Mouse (Mus musculus): ENCODE measurements around the gene Gse1.

Gene Gse1

DNA sequence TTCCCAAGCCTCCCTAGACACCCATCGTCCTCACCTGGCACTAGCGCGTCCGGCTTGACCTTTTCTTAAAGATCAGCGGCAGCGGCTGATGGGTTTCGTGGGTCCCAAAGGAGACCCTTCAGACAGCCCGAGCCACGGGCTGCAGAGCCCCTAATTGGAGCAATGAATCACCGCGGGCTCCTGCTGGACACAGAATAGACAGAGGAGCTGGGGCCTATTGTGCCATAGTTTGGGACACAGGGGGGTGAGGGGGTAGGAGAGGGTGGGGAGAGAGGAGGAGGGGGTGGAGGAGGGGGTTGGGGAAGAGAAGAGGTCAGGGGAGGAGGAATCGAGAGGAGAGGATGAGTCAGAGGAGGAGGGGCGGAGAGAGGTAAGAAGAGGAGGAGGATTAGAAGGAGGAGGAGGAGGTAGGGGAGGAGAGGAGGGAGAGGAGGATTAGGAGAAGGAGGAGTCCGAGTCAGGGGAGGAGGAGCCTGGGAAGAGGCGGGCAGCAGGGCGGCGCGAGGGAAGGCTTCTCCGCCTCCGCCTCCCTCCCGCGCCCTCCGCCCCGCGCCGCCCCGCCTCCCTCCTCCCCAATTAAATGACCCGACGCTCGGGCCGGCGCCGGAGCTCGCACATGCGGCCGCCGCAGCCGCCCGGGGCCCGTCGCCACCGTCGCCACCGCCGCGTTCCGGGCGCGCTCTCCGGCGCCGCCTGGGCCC lies at the start of gene Gse1:
Gene Gse1, plus strand, starts transcription at position 566 of the 701 bp plus-strand sequence.
- DNase-seq (ENCODE audit: low spot score in 2 of 2): peak; percentile 83 to 85

DNA sequence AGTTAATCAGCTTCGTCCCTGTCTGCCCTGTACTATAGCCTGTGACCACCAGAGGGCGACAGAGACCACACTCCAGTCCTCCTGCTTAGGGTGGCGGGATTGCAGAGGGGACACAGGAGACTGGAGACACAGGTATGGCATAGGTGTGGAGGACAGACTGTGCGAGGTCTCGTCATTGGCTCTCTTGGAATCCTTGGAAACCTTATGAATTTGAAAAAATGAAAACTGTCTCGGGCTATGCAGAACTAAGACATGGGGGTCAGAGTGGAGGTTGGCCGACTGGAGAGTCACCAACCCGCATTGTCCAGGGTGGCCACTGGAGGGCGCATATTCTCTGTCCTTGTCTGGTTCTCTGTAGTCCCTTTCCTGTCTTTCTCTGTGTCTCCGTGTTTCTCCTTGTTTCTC lies 49.2 kb upstream of the Gse1 start:
- DNase-seq (ENCODE audit: low spot score in 2 of 2): peak; percentile 88 to 95

DNA sequence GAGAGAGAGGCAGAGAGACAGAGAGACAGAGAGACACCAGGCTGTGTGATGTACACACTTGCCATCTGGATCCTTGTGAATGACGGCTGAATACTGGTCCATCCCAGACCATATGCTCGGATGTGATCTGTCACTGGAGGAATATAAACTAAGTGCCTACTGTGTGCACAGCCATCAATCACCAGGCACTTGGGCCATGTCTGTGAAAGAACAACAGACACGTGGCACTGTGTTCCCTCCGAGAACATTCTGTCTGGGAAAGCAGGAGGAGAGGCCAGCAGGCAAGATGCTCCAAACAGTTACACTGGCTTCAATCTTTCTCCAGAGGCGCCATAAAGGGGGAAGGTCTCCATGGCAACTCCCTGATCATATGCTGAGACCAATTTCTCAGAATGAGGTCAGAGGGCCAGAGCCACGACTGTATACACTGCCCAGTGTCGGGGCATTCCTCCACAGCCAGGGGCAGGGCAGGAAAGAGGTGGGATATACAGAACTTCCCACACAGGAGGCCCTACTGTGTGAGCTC lies 47.7 kb upstream of the Gse1 start:
- no peak for DNase-seq (ENCODE audit: low spot score in 2 of 2)

DNA sequence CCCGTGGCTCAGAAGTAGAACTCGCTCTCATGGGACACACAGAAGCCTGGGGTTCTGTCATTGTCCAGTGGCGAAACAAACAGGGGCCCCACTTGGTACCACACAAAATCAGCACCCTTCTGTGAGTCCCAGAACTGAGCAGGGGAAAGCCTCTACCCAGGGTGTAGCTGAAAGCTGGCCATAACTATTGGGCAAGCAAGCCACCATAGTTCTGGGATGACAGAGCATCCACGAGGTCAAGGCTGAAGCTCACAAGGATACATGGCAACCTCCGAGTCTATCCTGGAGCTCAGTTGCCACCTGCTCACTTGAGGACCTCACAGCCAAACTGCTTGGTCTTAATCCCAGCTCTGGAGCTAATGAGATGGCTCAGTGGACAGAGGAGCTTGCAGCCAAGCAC lies 47.0 kb upstream of the Gse1 start:
- DNase-seq (ENCODE audit: low spot score in 2 of 2): no peak

DNA sequence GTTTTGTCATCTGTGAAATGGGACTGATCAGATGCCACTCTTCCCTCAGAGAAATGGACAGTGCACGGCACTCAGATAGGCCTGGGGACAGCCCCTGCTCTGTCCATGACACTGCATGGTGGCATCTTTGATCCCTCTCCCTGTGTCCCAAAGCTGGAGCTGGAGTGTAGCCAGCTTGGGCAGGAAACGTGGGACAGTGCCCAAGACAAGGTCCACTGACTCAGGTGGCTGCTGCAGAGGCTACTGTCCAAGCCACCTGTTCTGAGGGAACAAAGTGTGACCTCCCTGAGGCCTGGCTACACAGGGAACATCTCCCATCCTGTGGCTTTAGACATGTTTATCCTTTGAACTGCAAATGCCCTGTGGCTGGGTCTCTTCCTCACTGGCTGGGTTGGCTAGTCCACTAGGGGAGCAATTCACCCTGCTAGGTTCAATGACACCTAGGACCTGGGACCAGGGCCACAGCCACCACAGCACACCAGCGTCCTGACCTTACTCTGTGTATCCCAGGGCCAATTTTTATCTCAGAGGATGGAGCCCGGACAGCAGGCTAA lies 46.3 kb upstream of the Gse1 start:
- no peak for DNase-seq (ENCODE audit: low spot score in 2 of 2)

DNA sequence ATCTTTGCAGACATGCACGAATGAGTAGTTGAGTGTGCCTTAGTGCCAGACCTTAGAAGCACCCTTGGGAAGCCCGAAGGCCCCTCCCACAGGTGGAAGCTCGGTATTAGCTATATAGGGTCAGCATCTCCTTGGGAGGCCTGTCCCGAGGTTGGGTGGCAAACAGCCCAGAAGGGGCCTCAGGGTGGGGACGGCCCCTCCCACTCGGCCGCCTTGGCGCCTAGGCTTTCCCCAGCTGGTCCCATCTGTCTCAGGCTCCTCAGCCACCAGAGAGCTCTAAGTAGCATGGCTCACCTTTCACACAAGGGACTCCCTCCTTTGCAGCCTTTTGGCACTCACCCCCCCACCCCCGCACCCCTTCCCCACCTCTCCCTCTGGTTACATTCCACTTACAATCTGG lies 43.9 kb upstream of the Gse1 start:
- DNase-seq (ENCODE audit: low spot score in 2 of 2): no peak

DNA sequence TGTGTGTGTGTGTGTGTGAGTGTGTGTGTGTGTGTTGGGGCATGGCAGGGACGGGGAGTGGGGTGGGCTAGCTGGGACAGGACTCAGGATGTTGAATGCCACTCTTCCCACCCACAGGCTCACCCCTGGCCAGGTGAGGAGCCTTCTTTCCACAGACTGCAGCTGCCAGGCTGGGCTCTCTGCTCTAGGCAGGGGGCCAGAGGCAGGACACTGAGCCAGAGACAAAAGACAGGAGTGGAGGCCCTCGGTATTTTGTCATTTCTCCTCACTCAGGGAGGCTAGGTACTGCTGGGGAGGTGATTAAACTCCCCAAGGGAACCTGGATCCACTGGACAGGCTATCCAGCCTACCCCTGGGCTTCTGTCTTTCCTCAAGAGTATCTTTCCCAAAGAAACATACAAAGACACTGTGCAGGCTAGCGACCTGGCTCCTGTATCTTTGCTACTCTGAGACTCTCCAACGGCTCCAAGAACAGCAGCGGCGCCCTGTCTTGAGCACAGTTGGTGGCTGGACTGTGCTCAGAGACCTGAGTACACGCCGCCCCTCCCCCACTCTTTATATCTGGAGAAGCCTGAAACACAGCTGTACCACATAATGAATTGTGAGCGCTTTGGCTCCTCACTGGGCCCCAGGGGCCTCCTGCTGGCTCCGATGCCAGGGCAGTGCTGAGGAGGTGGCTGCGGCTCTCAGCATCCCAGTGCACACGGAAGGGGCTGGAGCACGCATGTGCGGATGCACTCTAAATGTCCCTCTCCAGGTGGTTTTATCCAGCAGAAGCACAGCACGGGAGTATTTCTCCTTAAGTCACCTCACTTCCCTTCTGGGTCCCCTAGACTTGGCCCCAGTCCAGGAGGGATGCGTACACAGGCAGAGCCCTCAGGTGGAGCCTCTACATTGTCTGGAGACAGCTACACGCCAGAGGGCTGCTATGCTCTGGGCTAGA lies 43.1 kb upstream of the Gse1 start:
- DNase-seq (ENCODE audit: low spot score in 2 of 2): peak in 1 of 2 experiments; percentile 57

DNA sequence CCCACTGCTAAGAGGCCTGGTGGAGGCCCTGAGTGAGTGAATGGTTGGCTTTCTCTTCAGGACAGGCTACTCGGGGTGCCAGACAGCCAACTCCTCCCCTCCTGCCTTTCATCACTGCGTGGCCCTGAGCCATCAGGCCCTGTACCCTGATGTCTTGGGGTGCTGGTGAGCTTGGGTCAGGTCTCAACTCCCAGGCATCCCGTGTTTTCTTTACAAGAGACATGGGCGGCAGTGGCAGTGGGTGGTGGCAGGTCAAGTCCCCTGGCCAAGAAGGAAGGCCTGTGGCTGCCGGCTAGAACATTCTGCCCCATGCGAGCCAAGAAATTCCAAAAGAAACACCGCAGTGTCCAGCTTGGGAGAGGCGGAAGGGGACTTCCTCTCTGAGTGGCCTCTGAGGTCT lies 41.8 kb upstream of the Gse1 start:
- DNase-seq (ENCODE audit: low spot score in 2 of 2): peak; percentile 49 to 56

DNA sequence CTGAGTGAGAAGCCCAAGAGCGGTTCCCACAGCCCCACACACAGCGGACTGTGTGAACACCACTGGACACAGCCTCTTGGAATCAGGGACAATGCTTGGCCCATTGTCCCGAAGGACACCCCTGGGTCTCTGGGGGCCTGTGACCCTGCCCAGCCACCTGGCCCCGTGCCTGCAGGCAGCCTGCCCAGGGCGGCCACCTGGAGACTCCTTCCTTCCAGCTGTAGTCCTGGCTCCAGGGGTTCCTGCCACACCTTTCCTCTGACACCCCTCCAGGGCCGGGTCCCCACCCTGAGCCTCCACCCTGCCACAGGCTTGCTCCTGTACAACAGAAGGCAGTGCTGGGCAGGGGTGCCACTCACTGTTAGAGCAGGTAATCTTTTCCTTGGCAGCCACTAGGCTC lies 39.7 kb upstream of the Gse1 start:
- DNase-seq (ENCODE audit: low spot score in 2 of 2): no peak

DNA sequence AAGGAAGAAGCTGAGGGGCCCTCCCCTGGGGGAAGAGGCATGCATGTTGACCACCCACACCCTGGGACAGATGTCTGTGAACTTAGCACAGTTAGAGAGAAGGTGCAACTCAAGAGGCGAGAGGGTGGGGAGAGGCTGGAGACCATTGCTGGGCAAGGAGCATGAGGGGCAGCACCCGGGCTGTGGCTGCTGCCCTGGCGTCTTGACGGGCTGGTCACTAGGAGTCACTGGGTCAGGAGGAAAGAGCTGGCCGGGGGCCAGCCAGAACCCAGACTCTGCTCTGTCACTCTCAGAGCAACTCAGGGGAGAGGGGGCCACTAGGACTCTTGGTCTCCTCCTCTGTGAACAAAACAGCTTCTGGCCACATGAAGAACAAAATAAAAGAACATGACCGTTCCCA lies 38.8 kb upstream of the Gse1 start:
- DNase-seq (ENCODE audit: low spot score in 2 of 2): no peak

DNA sequence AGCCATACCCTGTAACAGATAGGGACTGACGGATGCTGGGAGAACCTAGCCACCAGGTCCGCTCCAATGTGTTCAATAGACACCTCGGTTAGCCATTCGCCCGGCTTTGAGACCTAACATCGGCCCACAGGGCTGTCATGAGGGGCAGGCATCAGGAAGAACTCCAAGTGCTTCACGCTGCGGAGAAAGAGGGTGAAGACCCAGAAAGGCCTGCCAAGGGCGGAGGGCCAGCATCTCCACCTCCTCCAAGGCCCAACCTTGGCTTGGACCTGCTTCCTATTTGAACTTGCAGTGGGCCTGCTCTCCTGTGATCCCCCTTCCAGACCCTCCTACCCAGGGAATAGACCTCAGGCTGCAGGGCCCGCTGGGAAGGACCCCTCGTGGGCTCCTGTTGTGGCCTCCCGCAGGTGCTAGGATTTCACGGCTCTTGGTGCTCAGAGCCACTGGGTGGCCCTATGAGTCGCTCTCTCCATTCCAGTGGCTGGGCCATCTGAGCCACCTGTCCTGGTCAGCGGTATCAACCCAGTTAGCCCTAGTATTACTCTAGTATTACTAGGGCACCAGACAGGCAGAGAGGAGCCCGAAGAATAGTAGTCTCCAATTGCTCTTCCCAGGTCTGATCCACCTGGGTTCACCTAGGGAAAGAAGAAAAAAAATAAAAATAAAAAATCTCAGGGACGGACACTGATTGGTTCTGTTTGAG lies 38.0 kb upstream of the Gse1 start:
- no peak for DNase-seq (ENCODE audit: low spot score in 2 of 2)

DNA sequence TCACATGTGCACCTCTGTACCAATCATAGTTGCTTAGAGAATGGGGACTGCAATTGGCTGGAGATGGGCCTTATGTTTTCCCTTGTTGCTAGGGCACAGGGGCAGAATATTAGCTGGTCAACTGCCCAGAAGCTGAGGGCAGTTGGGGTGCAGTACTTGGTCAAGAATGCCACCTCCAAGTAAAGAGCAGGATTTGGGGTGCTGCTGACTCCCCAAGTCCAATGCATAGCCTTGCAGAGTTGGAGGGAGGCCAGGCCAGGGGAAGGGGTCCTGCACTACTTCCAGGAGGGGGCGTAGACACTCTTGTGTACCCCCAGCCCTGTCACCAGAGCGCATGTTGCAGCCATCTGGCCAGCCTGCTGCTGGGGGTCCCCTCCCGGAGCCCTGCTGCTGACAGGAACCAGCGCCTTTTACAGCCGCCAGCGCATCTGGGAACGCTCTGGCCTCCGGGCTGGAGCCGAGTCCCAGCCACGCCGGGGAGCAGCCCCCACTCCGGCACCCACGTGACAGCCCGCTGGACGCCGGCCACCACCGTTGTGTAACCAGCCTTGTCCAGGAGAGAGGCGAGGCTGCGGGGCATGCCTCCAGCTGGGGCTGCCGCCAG lies 37.3 kb upstream of the Gse1 start:
- DNase-seq (ENCODE audit: low spot score in 2 of 2): peak; percentile 91 to 92

DNA sequence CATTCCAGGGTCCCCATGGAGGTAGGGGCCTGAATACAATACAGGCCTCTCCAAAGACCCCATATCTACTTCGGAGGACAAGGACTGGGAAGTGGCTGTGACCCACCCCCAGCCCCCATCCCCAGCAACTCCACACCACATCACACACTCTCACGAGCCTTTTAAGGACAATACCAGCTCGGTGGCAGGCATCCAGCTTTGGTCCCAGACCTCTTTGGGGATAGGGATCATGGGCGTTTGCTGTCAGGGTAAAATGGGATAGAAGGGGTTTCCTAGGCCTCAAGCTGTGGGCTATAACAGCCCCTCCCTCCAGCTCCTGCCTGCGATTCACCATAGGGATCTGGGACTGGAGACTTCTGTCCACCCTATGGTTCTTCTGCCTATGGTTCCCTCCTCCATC lies 36.6 kb upstream of the Gse1 start:
- no peak for DNase-seq (ENCODE audit: low spot score in 2 of 2)

DNA sequence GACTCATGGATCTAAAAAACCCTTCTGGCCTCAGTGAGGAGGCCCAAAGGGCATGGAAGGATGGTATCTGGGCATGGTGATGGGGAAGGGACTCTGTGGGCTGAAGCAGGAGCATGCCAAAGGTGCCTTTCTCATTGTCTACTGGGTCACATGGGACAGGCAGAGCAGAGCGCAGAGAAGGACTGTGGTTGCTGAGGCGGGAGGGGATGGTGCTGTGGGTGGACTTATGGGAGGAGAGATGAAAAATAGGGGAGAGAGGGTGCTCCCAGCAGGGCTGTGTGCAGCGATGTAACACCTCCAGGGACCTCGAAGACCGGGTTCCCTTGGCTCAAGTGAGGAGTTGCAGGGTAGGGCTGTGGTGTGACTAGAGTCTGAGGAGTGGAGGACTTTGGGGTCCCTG lies 36.1 kb upstream of the Gse1 start:
- DNase-seq (ENCODE audit: low spot score in 2 of 2): no peak

DNA sequence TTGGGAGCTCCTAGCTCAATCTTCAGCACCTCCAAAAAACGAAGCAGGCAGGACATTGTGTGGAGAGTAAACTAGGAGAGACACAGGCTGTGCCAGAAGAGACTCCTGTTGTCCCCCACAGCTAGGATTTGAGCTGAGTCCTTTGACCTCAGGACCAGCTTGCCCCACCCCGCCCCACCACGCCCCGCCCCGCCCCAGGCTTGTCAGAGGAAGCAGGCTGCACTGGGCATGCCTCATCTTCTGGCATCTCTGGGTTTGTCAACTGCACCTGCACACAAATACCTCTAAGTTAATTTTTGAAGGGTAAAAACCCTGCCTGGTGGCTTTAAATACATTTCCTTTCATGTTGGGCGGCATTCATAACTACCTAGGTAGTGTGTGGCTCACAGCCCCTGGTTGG lies 26.9 kb upstream of the Gse1 start:
- DNase-seq (ENCODE audit: low spot score in 2 of 2): no peak

DNA sequence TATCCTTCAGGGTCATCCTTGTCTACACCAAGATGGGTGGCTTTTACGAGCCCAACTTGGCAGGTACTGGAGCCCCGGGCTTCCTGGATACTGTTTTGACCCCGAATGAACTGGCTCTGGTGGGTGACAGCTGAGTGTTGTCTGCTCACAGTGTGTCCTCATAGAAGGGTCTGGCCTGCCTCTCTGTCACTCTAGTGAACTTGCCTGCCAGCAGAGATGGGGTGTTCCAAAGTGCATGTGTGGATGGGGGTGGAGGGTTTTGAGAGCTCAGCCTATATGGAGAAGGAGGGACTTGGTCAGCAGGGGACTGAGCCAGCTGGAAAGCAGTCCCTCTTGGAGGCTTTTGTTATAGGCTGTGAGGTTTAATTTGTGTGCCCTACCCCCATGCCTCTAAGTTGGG lies 25.7 kb upstream of the Gse1 start:
- DNase-seq (ENCODE audit: low spot score in 2 of 2): no peak

DNA sequence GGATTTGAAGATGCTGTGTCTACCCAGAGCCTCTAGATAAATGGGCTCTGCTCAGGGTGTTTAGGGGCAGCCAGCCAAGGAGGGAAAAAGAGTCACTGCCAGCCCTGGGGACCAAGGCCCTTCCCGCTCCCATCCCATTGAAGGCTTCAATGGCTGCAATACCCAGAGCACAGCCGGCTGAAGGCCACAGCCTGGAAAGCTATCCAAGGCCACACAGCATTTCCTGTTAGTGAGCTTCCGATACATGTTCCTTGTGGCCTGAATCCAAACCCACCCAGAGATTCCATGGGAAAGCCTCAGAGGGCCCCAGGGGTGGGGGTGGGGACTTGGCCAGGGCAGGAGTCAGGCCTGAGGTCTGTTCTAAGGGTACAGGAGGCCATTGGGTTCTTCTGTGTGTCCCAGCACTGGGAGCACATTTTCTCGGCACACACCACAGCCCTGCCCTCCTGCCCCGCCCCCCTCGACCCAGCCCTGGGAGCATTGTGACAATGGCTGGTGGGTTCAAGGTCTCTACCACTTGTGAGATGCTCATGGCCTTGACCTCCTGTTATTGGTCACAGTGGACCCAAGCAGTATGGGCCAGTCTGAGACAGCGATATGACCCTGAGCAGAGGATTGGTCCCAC lies 23.4 kb upstream of the Gse1 start:
- peak in 1 of 2 experiments; percentile 27 for DNase-seq (ENCODE audit: low spot score in 2 of 2)

DNA sequence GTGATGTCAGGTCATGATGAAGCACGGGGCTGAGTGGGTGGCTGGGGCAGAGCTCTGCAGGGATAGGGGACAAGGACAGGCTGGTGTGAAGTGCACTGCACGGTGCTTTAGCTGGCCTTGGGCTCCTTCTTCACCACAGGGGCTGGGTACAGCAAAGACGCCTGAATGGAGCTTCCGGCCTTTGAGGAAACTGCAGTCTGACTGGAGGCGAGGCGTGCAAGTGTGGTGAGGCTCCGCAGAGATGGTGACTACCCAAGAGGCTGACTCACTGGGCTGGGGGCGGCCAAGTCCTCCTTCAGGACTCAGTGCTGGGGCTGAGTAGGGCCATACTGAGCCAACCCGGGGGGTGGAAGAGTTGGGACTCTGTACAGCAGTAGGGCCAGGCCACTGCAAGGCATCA lies 22.3 kb upstream of the Gse1 start:
- no peak for DNase-seq (ENCODE audit: low spot score in 2 of 2)

DNA sequence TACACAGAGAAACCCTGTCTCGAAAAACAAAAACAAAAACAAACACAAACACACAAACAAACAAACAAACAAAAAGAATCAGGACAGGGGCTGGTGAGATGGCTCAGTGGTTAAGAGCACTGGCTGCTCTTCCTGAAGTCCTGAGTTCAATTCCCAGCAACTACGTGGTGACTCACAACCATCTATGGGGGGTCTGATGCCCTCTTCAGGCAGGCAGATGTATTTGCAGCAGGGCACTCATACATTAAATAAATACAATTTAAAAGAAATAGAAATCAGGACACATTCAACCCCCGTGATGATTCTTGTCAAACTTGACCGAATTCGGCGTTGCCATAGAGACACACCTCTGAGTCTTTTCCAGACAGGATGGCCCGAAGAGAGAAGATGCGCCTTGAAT lies 20.9 kb upstream of the Gse1 start:
- no peak for DNase-seq (ENCODE audit: low spot score in 2 of 2)

DNA sequence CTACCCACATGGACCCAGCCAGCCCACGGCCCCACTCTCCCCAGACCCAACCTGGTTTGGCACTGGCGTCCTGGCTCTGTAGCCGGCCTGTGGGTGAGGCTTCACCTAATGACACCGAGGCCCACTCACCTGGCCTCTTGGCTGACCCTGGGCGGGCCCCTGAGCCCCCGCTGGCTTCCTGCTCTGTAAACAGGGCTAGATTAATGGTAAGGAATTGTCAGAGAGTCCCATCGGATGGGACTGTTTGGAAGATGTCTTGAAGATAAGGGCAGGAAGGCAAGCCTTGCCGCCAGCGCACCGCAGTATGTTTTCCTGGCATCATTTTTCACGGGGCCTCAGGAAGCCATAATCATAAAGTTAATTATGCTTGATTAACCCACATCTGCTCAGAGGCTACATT lies 20.1 kb upstream of the Gse1 start:
- no peak for DNase-seq (ENCODE audit: low spot score in 2 of 2)

DNA sequence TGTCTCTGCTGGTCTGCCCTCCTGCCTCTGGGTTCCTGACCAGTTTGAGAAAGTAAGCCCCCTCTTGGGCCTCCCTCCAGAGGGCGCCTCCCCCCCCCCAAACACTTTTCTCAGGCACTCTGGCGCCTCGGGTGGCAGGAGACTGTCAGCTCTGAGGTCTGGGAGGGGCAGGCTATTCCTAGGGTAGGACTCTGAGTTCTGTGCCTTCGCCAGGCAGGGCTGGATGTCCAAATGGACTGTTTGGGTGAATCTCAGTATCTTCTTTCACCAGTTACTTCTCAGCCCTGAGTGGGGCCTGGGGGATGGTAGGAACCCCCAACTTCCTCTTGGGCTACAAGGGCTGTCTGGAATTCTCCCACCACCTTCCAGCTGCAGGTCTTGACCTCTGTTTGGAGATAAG lies 16.9 kb upstream of the Gse1 start:
- DNase-seq (ENCODE audit: low spot score in 2 of 2): no peak

Data from right cerebral cortex, postnatal 10 days (tissue).